Mouse (Mus musculus) C2C12 (cell line): ENCODE measurements around the gene Zfp65.

ENCODE experiments used
- CEBPB ChIP-seq: IDR thresholded peaks from one replicate; pipeline ENCODE4 v1.6.1; 2011; ENCODE audit warnings: low read depth, mild to moderate bottlenecking, control low read depth, moderate library complexity
- CTCF ChIP-seq: IDR thresholded peaks from one replicate; pipeline ENCODE4 v1.5.1; 2011; ENCODE audit not compliant: control insufficient read depth, insufficient read depth, insufficient read length
- USF1 ChIP-seq: IDR thresholded peaks from one replicate; pipeline ENCODE4 v1.6.1; 2011; ENCODE audit warnings: low read depth, mild to moderate bottlenecking, control low read depth, moderate library complexity

DNA sequence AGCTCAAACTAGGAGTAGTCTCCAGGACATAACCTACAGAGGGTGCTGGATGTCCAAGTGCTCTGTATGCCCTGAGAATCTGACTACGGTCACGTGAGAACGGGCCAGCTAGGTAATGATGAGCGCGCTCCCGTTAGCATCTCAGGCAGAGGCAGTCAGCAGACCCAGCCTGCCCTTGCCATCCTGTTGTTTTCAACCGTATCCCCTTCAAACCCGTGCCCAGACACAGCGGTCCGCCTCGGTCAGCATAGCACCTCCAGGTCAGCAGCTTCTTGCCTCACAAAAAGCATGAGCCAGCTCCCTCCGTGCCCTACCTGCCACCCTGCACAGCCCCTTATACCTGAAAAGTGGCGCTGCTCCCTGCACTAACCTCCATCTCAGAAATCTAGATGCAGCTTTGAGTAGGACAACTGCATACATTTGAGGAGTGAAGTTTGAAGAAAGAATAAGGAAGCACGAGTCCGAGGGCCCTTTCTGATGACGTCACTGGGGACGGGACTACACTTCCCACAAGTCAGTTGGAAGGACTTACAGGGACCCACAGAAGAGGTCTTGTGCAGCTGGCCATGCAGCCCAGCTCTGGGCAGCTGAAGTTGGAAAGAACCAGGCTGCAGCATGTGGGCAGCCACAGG lies 5.0 kb downstream of the Zfp65 start:
- TF ChIP-seq CTCF (no peak), CEBPB (no peak), USF1 (peak; percentile 56)
